Mouse (Mus musculus) midbrain, postnatal 0 days (tissue): ENCODE measurements around the gene Med11. TPM values are rescaled to one million over a fixed set of nuclear protein-coding genes. Genes with fewer than 3 reads are reported as not detected.

Experiments
- ATAC-seq: fragments of 200-750 bp; cut with Nextera tagmentation; 2 replicates; pipeline ENCODE4 v1.8.0; 2017; ENCODE audit warnings: moderate number of reproducible peaks, mild to moderate bottlenecking, moderate TSS enrichment, moderate library complexity; ENCODE audit not compliant: low FRiP score
- DNase-seq: peaks from one replicate; pipeline ENCODE4 v3.0.0-alpha.2; 2015; ENCODE audit warnings: low spot score
- H3K27ac ChIP-seq: fragments of 300-500 bp; sonication (generic); 2 replicates; pipeline ENCODE4 v1.5.1; 2014; ENCODE audit warnings: low read depth, mild to moderate bottlenecking, low read length, mixed read lengths
- H3K27me3 ChIP-seq: fragments of 300-500 bp; sonication (generic); 2 replicates; pipeline ENCODE4 v1.6.1; 2014; ENCODE audit warnings: low read length, control low read depth, mixed read lengths; ENCODE audit not compliant: insufficient read depth
- H3K36me3 ChIP-seq: fragments of 300-500 bp; sonication (generic); 2 replicates; pipeline ENCODE4 v1.6.1; 2014; ENCODE audit warnings: low read length, control low read depth, mixed read lengths; ENCODE audit not compliant: insufficient read depth
- H3K4me1 ChIP-seq: fragments of 300-500 bp; sonication (generic); 2 replicates; pipeline ENCODE4 v1.6.1; 2014; ENCODE audit warnings: mild to moderate bottlenecking, control low read depth, antibody characterized with exemption, low read length, mixed read lengths; ENCODE audit not compliant: insufficient read depth
- H3K4me2 ChIP-seq: fragments of 300-500 bp; sonication (generic); 2 replicates; pipeline ENCODE4 v1.6.1; 2014; ENCODE audit warnings: low read depth, mild to moderate bottlenecking, low read length, mixed read lengths; ENCODE audit not compliant: poor library complexity, severe bottlenecking
- H3K4me3 ChIP-seq: fragments of 300-500 bp; sonication (generic); 2 replicates; pipeline ENCODE4 v1.5.1; 2014; ENCODE audit warnings: low read depth, mild to moderate bottlenecking, low read length, moderate library complexity
- H3K9ac ChIP-seq: fragments of 300-500 bp; sonication (generic); replicated peaks from 2 replicates; pipeline ENCODE4 v1.6.1; 2014; ENCODE audit warnings: mild to moderate bottlenecking, low read length, moderate library complexity, mixed read lengths; ENCODE audit not compliant: poor library complexity, severe bottlenecking
- H3K9me3 ChIP-seq: fragments of 300-500 bp; sonication (generic); 2 replicates; pipeline ENCODE4 v1.6.1; 2016; ENCODE audit warnings: low read length, control low read depth
- CTCF ChIP-seq: IDR thresholded peaks from 2 replicates; pipeline ENCODE4 v1.5.1; 2016; ENCODE audit warnings: antibody characterized with exemption, mild to moderate bottlenecking
- whole genome bisulfite sequencing: fragments of 180-500 bp; shearing (Covaris S2); extraction: QIAGEN DNeasy Blood & Tissue Kit; methylation state at CpG from one replicate; pipeline ENCODE4 v1.1.7; 2014; 5-methylcytosine and 5-hydroxymethylcytosine counted together
- polyA plus RNA-seq: library from polyadenylated mRNA; unstranded; fragments of >200 nt; fragmentation: Nextera tagmentation; extraction: Ambion mirVana; gene quantifications from 2 replicates; pipeline ENCODE4 v1.2.1, GENCODE M21; 2015
- total RNA-seq: library from RNA; depleted of rRNA; stranded (reverse); fragments of >200 nt; gene quantifications from 2 replicates; pipeline ENCODE4 v1.2.3, GENCODE M21; 2014

The Med11 gene
- total and polyA plus RNA-seq, 2 experiments from 2014 or later: 28.2 to 30.1 TPM

DNA sequence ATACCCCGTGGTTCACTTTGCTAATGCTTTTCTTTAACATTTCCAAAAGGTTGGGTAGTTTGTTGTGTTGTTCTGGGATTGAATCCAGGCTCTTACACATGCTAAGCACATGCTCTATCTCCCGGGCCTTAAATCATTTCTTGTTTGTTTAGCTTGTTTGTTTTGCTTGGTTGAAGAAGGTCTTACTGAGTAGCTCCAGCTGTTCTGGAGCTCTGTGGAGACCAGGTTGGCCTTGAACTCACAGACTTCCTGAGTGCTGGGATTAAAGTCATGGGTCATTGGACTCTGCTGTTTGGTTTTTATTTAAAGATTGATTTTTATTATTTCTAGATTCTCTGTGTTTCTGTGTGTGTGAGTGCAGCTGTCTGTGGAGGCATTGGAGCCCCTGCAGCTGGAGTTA, 33.8 kb downstream of the Med11 start:
- ATAC-seq (no peak), DNase-seq (no peak)
- Histone ChIP-seq H3K4me2 (no peak overlapping the region), H3K27ac (no peak overlapping the region), H3K27me3 (no peaks in the 10 kb centered on the region), H3K4me1 (no peaks in the 10 kb centered on the region), H3K36me3 (no peaks in the 10 kb centered on the region), H3K9me3 (no peaks in the 10 kb centered on the region), H3K9ac (no peak overlapping the region), H3K4me3 (no peak overlapping the region)
- TF ChIP-seq CTCF: no peak
- WGBS: 57% methylated on average over 2 of the region's 2 CpGs

DNA sequence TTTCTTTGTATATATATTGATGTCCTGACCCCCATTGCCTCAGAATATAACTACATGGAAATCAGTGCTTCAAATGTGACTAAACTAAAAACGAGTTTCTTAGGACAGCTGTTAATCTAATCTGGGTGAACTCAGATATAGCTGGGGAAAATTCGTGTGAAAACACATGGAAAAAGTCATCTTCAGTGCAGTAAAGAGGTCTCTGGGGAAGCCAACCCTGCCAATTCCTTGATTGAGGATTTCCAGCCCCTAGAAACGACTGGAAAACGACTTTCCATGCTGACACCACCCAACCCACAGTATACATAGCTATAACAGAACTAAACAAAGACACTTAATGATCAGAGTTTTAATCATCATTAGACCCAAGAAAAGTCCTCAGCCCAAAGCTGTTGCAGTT, 36.1 kb downstream of the Med11 start:
- Histone ChIP-seq H3K4me1 (no peaks in the 10 kb centered on the region), H3K9ac (no peak overlapping the region), H3K4me3 (no peak overlapping the region), H3K4me2 (no peak overlapping the region), H3K9me3 (no peaks in the 10 kb centered on the region), H3K27ac (no peak overlapping the region), H3K27me3 (no peaks in the 10 kb centered on the region), H3K36me3 (no peaks in the 10 kb centered on the region)
- TF ChIP-seq CTCF: no peak
- ATAC-seq (no peak), DNase-seq (no peak)
- WGBS: 52% methylated on average over 4 of the region's 4 CpGs

DNA sequence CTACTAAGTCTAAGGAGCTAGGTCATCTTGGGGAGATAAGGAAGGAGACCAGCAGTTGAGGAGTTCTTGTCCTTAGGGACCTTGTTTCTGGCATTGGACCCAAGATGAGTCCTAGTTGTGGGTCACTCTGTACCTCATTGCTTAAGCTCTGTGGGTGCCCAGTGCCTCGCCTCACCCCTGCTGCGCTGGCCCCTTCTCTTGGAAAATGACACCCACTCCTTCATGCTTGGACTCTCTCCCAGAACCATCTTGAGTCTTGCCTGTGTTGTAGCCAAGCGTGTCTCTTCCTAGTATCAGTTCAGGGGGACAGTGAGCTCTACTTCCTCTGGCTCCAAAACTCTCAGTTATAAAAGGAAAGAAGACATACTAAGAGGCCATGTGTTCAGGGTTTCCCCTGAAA, 37.4 kb downstream of the Med11 start:
- no peaks in the 10 kb centered on the region for H3K36me3 ChIP-seq
- no peak overlapping the region for H3K9ac ChIP-seq
- no peak overlapping the region for H3K27ac ChIP-seq
- no peak overlapping the region for H3K4me3 ChIP-seq
- ATAC-seq: no peak
- DNase-seq: no peak
- no peaks in the 10 kb centered on the region for H3K4me1 ChIP-seq
- H3K4me2 ChIP-seq: no peak overlapping the region
- no peak for TF ChIP-seq CTCF
- no peaks in the 10 kb centered on the region for H3K9me3 ChIP-seq
- H3K27me3 ChIP-seq: no peaks in the 10 kb centered on the region
- 80% methylated on average over 3 of the region's 3 CpGs for WGBS

DNA sequence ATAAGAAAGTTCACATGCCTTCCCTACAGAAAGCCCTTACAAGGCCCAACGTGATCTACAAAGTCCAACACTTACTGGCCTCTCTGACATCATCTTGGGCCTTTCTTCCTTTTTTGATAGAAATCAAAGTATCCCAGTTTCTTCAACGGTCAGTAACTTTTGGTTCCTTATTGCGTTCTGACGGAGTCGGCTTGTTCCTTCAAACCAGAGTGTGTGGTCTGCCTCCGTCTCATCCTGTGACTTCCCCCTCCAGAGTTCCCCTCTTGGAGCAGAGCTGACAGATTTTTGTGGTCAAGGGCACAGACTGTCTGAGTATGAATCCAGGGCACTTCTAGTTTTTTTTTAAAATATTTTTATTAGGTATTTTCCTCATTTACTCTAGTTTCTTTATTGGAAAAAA, 38.0 kb downstream of the Med11 start:
- H3K27ac ChIP-seq: no peak overlapping the region
- H3K4me3 ChIP-seq: no peak overlapping the region
- H3K9me3 ChIP-seq: no peaks in the 10 kb centered on the region
- no peaks in the 10 kb centered on the region for H3K36me3 ChIP-seq
- no peak for TF ChIP-seq CTCF
- no peak overlapping the region for H3K4me2 ChIP-seq
- DNase-seq: no peak
- 90% methylated on average over 6 of the region's 6 CpGs for WGBS
- no peaks in the 10 kb centered on the region for H3K27me3 ChIP-seq
- no peak overlapping the region for H3K9ac ChIP-seq
- H3K4me1 ChIP-seq: no peaks in the 10 kb centered on the region
- no peak for ATAC-seq

DNA sequence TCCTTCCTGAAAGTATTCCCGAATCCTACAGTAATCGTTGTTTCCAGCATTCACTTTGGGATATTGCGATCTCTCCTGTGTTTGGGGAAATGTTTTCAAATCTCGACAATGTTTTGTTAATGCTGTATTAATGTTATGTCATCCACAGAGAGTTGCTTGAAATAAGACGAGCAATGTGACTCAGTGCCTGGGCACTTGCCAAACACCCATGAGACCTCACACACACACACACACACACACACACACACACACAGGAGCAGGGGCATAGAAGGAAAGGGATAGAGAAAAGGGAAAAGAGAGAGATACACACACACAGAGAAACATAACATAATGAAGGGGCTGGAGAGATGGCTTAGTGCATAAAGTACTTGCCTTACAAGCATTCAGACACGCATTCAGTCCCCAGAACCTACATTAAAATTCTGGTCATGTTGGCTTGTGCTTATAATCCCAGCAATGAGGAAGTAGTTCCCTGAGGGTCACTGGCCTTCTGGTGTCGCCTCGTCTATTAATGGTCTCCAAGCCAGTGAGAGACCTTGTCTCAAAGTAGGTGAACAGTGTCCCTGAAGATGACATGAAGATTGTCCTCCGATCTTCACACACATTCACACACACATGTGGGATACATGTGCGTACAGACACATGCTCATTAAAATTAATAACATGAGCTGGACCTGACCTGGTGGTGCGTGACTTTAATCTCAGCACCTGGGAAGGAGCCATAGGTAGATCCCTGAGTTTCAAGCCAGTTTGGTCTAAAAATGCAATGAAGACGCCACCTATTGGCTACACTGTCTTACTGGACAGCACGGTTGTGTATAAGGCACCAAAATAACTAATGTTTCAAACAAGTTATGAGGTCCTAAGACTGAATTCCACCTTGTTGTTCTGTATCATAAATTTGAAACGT, 48.1 kb downstream of the Med11 start:
- Histone ChIP-seq H3K4me2 (no peak overlapping the region), H3K36me3 (no peaks in the 10 kb centered on the region), H3K4me1 (no peaks in the 10 kb centered on the region), H3K27ac (no peak overlapping the region), H3K9ac (no peak overlapping the region), H3K4me3 (no peak overlapping the region), H3K9me3 (no peaks in the 10 kb centered on the region), H3K27me3 (no peaks in the 10 kb centered on the region)
- TF ChIP-seq CTCF: peak; percentile 41; the same call in 1 of the 2 replicates
- DNase-seq (no peak), ATAC-seq (no peak)
- 64% methylated on average over 14 of the region's 14 CpGs for whole genome bisulfite sequencing

DNA sequence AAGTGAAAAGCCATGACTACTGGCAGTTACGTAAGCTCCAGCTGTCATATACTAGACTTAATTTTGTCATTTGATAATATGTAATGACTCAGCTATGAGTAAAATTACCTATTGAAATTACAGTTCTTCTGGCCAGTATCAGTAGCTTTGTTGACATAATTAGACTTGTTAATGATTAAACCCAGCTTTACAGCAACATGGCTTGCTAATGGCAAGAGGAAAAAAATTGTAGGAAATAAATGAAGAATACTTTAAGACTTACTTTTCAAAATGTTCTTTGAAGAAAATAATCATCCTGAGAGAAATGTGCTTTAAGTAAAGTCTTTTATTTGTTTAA, 48.7 kb downstream of the Med11 start:
- 100% methylated on average over 1 of the region's 1 CpGs for WGBS
- DNase-seq: no peak
- Histone ChIP-seq H3K27me3 (no peaks in the 10 kb centered on the region), H3K9ac (no peak overlapping the region), H3K27ac (no peak overlapping the region), H3K4me3 (no peak overlapping the region), H3K9me3 (no peaks in the 10 kb centered on the region), H3K36me3 (no peaks in the 10 kb centered on the region), H3K4me1 (no peaks in the 10 kb centered on the region), H3K4me2 (no peak overlapping the region)
- TF ChIP-seq CTCF: no peak
- no peak for ATAC-seq
